Mouse (Mus musculus): ENCODE measurements at regions not wholly inside any gene's neighbourhood (a gene's known extent, or its start where the extent isn't known, plus 50 kb on each side); places are given as distances from the start of the nearest gene placed in this dataset.

GRCm38 (mm10) chr9:12692329-12692728 lies 553.3 kb downstream of the Jrkl start:
- no peaks in the 10 kb centered on the region for H3K36me3 ChIP-seq (ENCODE audit: insufficient read depth, low read length)
- no peaks in the 10 kb centered on the region for H3K4me1 ChIP-seq (replicated peaks; ENCODE audit: low read depth, low read length)
- H3K27me3 ChIP-seq (ENCODE audit: insufficient read depth, low read length): no peaks in the 10 kb centered on the region
- peaks cover 10% of the 10 kb centered on the region; the same call in 1 of the 2 replicates for H3K9me3 ChIP-seq (ENCODE audit: low read length)
- TF ChIP-seq CTCF (conservative IDR thresholded peaks at IDR 0.05; ENCODE audit: low read length) (peak; percentile 97), POU5F1 (IDR thresholded peaks at IDR 0.05; ENCODE audit: borderline replicate concordance, low read length) (no peak), NANOG (IDR thresholded peaks at IDR 0.05; ENCODE audit: borderline replicate concordance, low read length) (no peak)
- no peak overlapping the region for H3K4me3 ChIP-seq (replicated peaks; ENCODE audit: low read length)

- H3K9me3 ChIP-seq (ENCODE audit: low read length): peaks cover 21% of the 10 kb centered on the region
- TF ChIP-seq POU5F1 (IDR thresholded peaks at IDR 0.05; ENCODE audit: borderline replicate concordance, low read length): no peak
- no peak for TF ChIP-seq NANOG (IDR thresholded peaks at IDR 0.05; ENCODE audit: borderline replicate concordance, low read length)
- TF ChIP-seq CTCF (conservative IDR thresholded peaks at IDR 0.05; ENCODE audit: low read length): no peak
- H3K4me1 ChIP-seq (replicated peaks; ENCODE audit: low read depth, low read length): no peaks in the 10 kb centered on the region
- no peak overlapping the region for H3K4me3 ChIP-seq (replicated peaks; ENCODE audit: low read length)
- no peaks in the 10 kb centered on the region for H3K36me3 ChIP-seq (ENCODE audit: insufficient read depth, low read length)
- H3K27me3 ChIP-seq (ENCODE audit: insufficient read depth, low read length): no peaks in the 10 kb centered on the region
Observed at GRCm38 (mm10) chr9:12690948-12691279, 554.7 kb downstream of the Jrkl start.

- Histone ChIP-seq H3K36me3 (ENCODE audit: insufficient read depth, low read length) (no peaks in the 10 kb centered on the region), H3K9me3 (ENCODE audit: low read length) (peaks cover 27% of the 10 kb centered on the region), H3K27me3 (ENCODE audit: insufficient read depth, low read length) (no peaks in the 10 kb centered on the region), H3K4me1 (replicated peaks; ENCODE audit: low read depth, low read length) (no peaks in the 10 kb centered on the region), H3K4me3 (replicated peaks; ENCODE audit: low read length) (no peak overlapping the region)
- TF ChIP-seq POU5F1 (IDR thresholded peaks at IDR 0.05; ENCODE audit: borderline replicate concordance, low read length) (no peak), NANOG (IDR thresholded peaks at IDR 0.05; ENCODE audit: borderline replicate concordance, low read length) (no peak), CTCF (conservative IDR thresholded peaks at IDR 0.05; ENCODE audit: low read length) (no peak)
Observed at GRCm38 (mm10) chr9:12690182-12690947, 555.3 kb downstream of the Jrkl start.

Data from E14TG2a.4 (cell line).